Mouse (Mus musculus) CD8-positive naive resting alpha-beta T cell, adult 57 days (primary cell): ENCODE measurements around the gene Gm21820. TPM values are rescaled to one million over a fixed set of nuclear protein-coding genes. Genes with fewer than 3 reads are reported as not detected.

Experiments
- total RNA-seq: library from RNA; stranded (reverse); gene quantifications from one replicate; pipeline ENCODE4 v1.2.4, GENCODE M21; 2023

Gm21820 gene
- total RNA-seq: not detected

DNA sequence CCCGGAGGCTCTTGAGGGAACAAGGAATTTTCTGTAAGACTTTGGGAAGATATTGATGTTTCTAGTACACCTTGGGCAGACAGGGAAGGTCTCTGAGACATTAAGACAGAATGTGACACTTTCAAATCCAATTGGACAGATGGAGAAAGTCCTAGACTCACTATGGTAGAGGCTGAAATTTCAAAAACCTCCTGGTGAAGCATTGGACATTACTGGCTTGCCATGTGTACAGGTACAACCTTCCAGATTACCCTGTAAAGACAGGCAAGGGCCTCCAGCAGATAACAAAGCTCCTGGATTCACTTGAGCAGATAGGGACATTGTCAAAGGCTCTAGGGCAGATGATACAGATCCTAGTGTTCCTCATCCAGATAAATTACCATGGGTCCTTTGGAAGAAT lies at the start of gene Gm21820:
Gene Gm21820, minus strand, starts transcription at position 101 of the 400 bp plus-strand sequence.

Other genes with a start within 250 kb of the Gm21820 start
- gene Gm20918, start 205.5 kb downstream of the Gm21820 start, total RNA-seq: not detected